Mouse (Mus musculus): ENCODE data around the gene Trmt61a.

DNA sequence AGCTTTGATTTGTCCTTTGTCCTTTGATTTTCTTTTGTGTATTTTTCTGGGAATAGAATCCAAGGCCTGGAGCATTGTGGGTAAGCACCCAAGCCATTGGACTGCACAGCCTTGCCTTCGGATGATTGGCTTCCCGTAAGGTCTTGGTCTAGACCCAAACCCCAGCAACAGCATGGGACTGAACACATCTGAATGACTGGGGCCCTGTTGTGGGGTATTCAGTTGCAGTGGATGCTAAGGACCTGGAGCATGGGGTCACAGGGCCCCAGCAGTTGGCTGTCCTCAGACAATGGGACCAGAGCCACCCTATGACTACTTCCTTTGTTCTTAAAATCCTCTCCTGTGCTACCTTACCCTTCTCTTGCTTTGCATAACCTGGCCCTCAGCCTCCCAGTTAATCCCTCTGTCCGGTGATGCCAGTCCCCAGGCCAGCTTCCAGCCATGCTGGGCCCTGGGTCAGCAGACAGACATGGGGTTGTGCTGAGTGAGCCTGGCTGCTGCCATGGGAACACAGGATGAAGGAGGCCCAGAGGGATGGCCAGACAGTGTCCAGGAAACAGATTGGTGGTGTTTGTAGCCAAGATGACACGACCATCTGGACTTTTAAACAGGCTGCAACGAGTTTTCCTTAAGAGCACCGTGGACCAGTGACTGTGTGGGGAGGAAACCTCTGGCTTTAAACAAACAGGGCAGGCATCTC lies 46.9 kb downstream of the Trmt61a start:
- TF ChIP-seq CTCF (IDR thresholded peaks at IDR 0.05; ENCODE audit: low read depth) = no peak
- no peak for TF ChIP-seq EP300 (optimal IDR thresholded peaks at IDR 0.05)

All from stomach, postnatal 0 days (tissue).